Mouse (Mus musculus) stomach, embryonic 14.5 days (tissue): ENCODE results near the gene Ccnt2. TPM values are rescaled to one million over a fixed set of nuclear protein-coding genes. Genes with fewer than 3 reads are reported as not detected.

Experiments
- ATAC-seq: fragments of 200-750 bp; cut with Nextera tagmentation; 2 replicates; pipeline ENCODE4 v1.8.0; 2017; ENCODE audit warnings: low read depth, moderate TSS enrichment; ENCODE audit not compliant: insufficient number of reproducible peaks, insufficient read depth, low FRiP score
- H3K27ac ChIP-seq: fragments of 300-500 bp; sonication (generic); 2 replicates; pipeline ENCODE4 v1.5.1; 2014; ENCODE audit warnings: mild to moderate bottlenecking, low read length, moderate library complexity, mixed read lengths
- H3K27me3 ChIP-seq: fragments of 300-500 bp; sonication (generic); 2 replicates; pipeline ENCODE4 v1.6.1; 2014; ENCODE audit warnings: low read length, control low read depth, mixed read lengths; ENCODE audit not compliant: control insufficient read depth, insufficient read depth
- H3K36me3 ChIP-seq: fragments of 300-500 bp; sonication (generic); 2 replicates; pipeline ENCODE4 v1.6.1; 2014; ENCODE audit warnings: mild to moderate bottlenecking, control low read depth, low read length, moderate library complexity, mixed read lengths; ENCODE audit not compliant: control insufficient read depth, insufficient read depth
- H3K4me1 ChIP-seq: fragments of 300-500 bp; sonication (generic); 2 replicates; pipeline ENCODE4 v1.6.1; 2014; ENCODE audit warnings: low read length, control low read depth, mixed read lengths; ENCODE audit not compliant: control insufficient read depth, insufficient read depth
- H3K4me2 ChIP-seq: fragments of 300-500 bp; sonication (generic); replicated peaks from 2 replicates; pipeline ENCODE4 v1.6.1; 2014; ENCODE audit warnings: low read depth, low read length, control low read depth
- H3K4me3 ChIP-seq: fragments of 300-500 bp; sonication (generic); 2 replicates; pipeline ENCODE4 v1.5.1; 2014; ENCODE audit warnings: low read depth, low read length, control low read depth
- H3K9ac ChIP-seq: fragments of 300-500 bp; sonication (generic); replicated peaks from 2 replicates; pipeline ENCODE4 v1.6.1; 2014; ENCODE audit warnings: low read depth, mild to moderate bottlenecking, control low read depth, low read length, moderate library complexity, mixed read lengths
- H3K9me3 ChIP-seq: fragments of 300-500 bp; sonication (generic); 2 replicates; pipeline ENCODE4 v1.6.1; 2016; ENCODE audit warnings: low read depth, low read length, control low read depth; ENCODE audit not compliant: control insufficient read depth
- WGBS: fragments of 180-500 bp; shearing (Covaris S2); extraction: QIAGEN DNeasy Blood & Tissue Kit; methylation state at CpG from one replicate; pipeline ENCODE4 v1.1.7; 2014; 5-methylcytosine and 5-hydroxymethylcytosine counted together
- polyA plus RNA-seq: library from polyadenylated mRNA; unstranded; fragments of >200 nt; fragmentation: Nextera tagmentation; extraction: Ambion mirVana; gene quantifications from 2 replicates; pipeline ENCODE4 v1.2.1, GENCODE M21; 2014

Gene Ccnt2
- polyA plus RNA-seq, 1 experiment from 2014 or later: 94.3 TPM

DNA sequence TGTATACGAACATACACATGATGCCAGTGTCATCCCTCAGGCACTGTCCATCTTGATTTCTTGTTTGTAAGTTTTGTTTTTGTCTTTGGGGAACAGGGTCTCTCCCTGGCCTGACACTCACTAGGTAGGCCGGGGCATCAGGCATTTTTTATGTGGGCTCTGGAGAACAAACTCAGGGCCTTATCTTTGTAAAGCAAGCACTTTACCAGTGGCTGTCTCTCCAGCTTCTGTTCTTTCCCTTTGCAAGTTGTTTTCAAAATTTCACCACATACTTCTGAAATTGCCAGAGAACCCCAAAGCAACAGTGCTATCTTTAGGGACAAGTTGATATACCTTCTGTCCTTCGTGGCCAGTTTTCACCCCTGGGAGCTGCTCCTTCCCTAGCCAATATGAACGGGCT, 60.2 kb downstream of the Ccnt2 start:
- ATAC-seq: no peak
- H3K9ac ChIP-seq: no peak overlapping the region
- H3K36me3 ChIP-seq: no peaks in the 10 kb centered on the region
- no peak overlapping the region for H3K4me3 ChIP-seq
- no peaks in the 10 kb centered on the region for H3K27me3 ChIP-seq
- no peak overlapping the region for H3K27ac ChIP-seq
- WGBS: 52% methylated on average over 4 of the region's 4 CpGs
- H3K9me3 ChIP-seq: no peaks in the 10 kb centered on the region
- H3K4me1 ChIP-seq: no peaks in the 10 kb centered on the region
- H3K4me2 ChIP-seq: no peak overlapping the region

DNA sequence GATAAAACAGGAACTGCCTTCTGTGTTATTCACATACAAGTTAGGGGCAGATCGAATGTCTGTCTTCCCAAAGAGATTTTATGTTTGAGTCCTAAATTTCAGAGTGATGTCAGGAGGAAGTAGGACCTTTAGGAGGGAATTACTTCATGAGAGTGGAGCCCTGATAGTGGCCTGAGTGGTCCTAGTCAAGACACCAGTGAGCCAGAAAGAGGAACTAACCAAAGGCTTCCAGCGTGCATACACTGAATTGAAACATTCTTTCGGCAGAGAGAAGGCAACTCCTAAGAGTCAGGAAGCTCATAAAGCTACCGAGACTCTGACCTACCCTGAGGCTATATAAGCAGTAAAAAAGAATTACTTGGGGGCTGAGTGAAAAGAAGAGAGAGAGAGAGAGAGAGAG, 62.7 kb downstream of the Ccnt2 start:
- Histone ChIP-seq H3K27ac (no peak overlapping the region), H3K36me3 (no peaks in the 10 kb centered on the region), H3K4me1 (no peaks in the 10 kb centered on the region), H3K9me3 (no peaks in the 10 kb centered on the region), H3K4me2 (no peak overlapping the region), H3K4me3 (no peak overlapping the region), H3K27me3 (no peaks in the 10 kb centered on the region), H3K9ac (no peak overlapping the region)
- ATAC-seq: no peak
- WGBS: 80% methylated on average over 4 of the region's 4 CpGs

DNA sequence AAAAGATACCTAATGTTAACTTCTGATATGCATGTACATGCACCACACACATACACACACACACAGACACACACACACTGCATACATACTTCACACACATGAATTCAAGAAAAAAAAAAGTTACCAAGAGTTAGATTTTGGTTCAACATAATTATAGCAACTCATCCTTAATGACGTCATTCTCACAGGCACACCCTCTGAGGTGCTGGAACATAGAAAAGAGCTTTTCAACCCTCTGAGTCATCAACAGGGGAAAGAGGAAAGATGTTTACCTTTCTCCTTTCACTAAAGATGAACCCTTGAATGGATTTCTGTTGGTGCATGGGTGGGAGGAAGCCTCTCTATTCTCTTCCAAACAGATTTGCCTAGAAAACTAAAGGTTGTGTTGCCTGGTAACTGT, 64.6 kb downstream of the Ccnt2 start:
- Histone ChIP-seq H3K9me3 (no peaks in the 10 kb centered on the region), H3K9ac (no peak overlapping the region), H3K36me3 (no peaks in the 10 kb centered on the region), H3K4me1 (no peaks in the 10 kb centered on the region), H3K4me3 (no peak overlapping the region), H3K27me3 (no peaks in the 10 kb centered on the region), H3K4me2 (no peak overlapping the region), H3K27ac (no peak overlapping the region)
- ATAC-seq: no peak
- WGBS: 58% methylated on average over 1 of the region's 1 CpGs

DNA sequence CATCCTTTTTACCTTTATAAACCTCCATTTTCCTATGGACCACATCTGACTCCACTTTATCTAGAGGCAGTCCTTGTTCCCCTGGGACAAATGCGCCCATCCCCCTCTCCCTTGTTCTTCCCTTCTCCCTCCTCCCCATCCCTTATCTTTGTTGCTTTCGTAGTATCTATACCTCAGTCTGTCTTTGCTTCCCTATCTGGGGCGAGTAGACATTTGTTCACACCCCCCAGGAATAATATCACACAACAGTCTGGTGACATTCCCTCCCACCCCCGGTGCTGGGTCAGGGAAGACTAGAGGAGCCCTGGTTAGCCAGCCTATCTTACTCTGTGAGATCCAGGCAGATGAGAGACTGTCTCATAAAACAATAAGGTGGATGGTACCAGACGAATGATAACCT, 71.5 kb downstream of the Ccnt2 start:
- Histone ChIP-seq H3K9me3 (no peaks in the 10 kb centered on the region), H3K27me3 (no peaks in the 10 kb centered on the region), H3K4me3 (no peak overlapping the region), H3K27ac (no peak overlapping the region), H3K4me1 (no peaks in the 10 kb centered on the region), H3K36me3 (no peaks in the 10 kb centered on the region), H3K4me2 (no peak overlapping the region), H3K9ac (no peak overlapping the region)
- WGBS: 80% methylated on average over 5 of the region's 5 CpGs
- no peak for ATAC-seq

DNA sequence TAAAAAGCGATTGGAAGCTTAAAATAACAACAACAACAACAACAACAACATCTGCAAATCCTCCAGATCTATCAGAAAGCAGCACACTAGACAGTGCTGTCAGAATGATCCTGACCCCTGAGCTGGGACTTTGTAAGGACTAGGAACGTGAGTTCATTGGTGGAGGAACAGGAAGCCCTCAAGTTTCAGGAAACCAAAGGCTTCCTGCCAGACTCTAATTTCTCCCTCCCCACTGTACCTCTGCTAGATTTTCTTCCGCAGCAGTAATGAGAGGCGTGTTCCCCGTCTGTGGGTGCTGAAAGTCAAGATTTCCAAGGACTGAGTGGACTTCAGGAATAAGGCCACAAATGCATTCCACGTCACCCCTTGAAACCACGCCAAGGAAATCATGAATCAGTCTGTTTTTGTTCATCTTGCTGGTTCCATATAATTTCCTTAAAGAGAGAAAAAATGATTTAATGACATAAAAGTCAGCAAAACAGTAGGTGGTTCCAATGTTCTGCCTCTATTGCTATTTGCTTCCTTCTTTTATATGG, 76.2 kb downstream of the Ccnt2 start:
- WGBS: 81% methylated on average over 7 of the region's 7 CpGs
- Histone ChIP-seq H3K9me3 (peaks cover 4% of the 10 kb centered on the region; the same call in 1 of the 2 replicates), H3K4me2 (no peak overlapping the region), H3K9ac (no peak overlapping the region), H3K4me1 (no peaks in the 10 kb centered on the region), H3K27ac (no peak overlapping the region), H3K4me3 (no peak overlapping the region), H3K36me3 (no peaks in the 10 kb centered on the region), H3K27me3 (no peaks in the 10 kb centered on the region)
- ATAC-seq: no peak

DNA sequence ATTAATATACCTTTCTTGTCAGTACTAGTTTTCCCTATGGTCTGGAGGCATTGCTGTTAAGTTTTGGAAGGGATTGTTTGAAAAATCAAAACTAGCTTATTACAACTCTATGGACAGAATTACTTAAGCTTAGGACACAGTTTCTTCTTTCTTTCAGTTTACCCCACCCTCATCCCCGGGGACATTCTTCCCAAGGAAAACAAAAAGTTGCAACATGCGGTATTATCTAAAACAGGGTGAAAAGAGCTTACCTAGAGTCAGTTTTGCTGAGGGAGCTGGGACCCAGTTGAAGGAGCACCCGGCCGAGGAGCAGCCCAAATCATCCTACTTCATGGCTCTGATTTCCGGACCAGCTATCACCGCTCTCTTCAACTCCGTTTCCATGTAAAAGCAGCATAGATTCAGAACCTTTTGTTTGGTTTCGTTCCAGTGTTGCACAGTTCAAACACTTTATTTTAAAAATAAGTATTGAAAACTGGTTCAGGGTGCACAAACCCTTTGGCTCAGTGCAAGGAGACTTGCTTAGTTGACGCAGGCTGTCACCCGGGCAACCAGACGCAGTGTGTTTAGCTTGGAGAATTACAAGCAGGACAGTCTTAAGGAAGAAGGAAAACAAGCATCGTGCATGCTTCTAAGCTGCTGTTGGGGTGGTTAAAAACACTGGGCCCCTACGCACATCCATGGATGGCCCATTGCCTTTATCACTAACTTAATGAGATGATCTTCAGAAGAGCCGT, 80.7 kb downstream of the Ccnt2 start, which contains the start of gene Map3k19:
Gene Map3k19, minus strand, starts transcription at position 546 of the 737 bp plus-strand sequence.
- no peaks in the 10 kb centered on the region for H3K27me3 ChIP-seq
- H3K27ac ChIP-seq: no peak within 1 kb of the TSS
- peaks cover 4% of the 10 kb centered on the region; the same call in 1 of the 2 replicates for H3K9me3 ChIP-seq
- no peak within 1 kb of the TSS for H3K4me2 ChIP-seq
- no peaks in the 10 kb centered on the region for H3K4me1 ChIP-seq
- ATAC-seq: no peak
- H3K9ac ChIP-seq: no peak within 1 kb of the TSS
- H3K36me3 ChIP-seq: no peaks in the 10 kb centered on the region
- WGBS: 78% methylated on average over 14 of the region's 14 CpGs
- no peak within 1 kb of the TSS for H3K4me3 ChIP-seq

Other genes with a start within 250 kb of the Ccnt2 start
- 0.59 and 1.0 TPM in 2 replicates for gene Tmem163, start 94.6 kb upstream of the Ccnt2 start, polyA plus RNA-seq
- gene Acmsd, start 44.8 kb upstream of the Ccnt2 start, polyA plus RNA-seq: 0.11 and 0.16 TPM in 2 replicates
- gene Map3k19, start 80.9 kb downstream of the Ccnt2 start, polyA plus RNA-seq: not detected in 2 replicates
- gene Rab3gap1, start 94.6 kb downstream of the Ccnt2 start, polyA plus RNA-seq: 29.4 and 33.8 TPM in 2 replicates